Mouse (Mus musculus) hindbrain, embryonic 13.5 days (tissue): ENCODE data around the gene Rpl31. TPM values are rescaled to one million over a fixed set of nuclear protein-coding genes. Genes with fewer than 3 reads are reported as not detected.

Experiments
- ATAC-seq: fragments of 200-750 bp; cut with Nextera tagmentation; 2 replicates; pipeline ENCODE4 v1.8.0; 2017; ENCODE audit warnings: moderate TSS enrichment; ENCODE audit not compliant: low FRiP score
- H3K27ac ChIP-seq: fragments of 300-500 bp; sonication (generic); 2 replicates; pipeline ENCODE4 v1.5.1; 2015; ENCODE audit warnings: inconsistent platforms, mild to moderate bottlenecking, moderate library complexity
- H3K27me3 ChIP-seq: fragments of 300-500 bp; sonication (generic); 2 replicates; pipeline ENCODE4 v1.6.1; 2015; ENCODE audit warnings: mild to moderate bottlenecking, inconsistent platforms
- H3K36me3 ChIP-seq: fragments of 300-500 bp; sonication (generic); 2 replicates; pipeline ENCODE4 v1.6.1; 2015; ENCODE audit warnings: mild to moderate bottlenecking, inconsistent platforms
- H3K4me1 ChIP-seq: fragments of 300-500 bp; sonication (generic); replicated peaks from 2 replicates; pipeline ENCODE4 v1.6.1; 2015; ENCODE audit warnings: inconsistent platforms
- H3K4me2 ChIP-seq: fragments of 300-500 bp; sonication (generic); 2 replicates; pipeline ENCODE4 v1.6.1; 2015; ENCODE audit warnings: inconsistent platforms, mild to moderate bottlenecking, moderate library complexity
- H3K4me3 ChIP-seq: fragments of 300-500 bp; sonication (generic); 2 replicates; pipeline ENCODE4 v1.5.1; 2015; ENCODE audit warnings: mild to moderate bottlenecking, inconsistent platforms
- H3K9ac ChIP-seq: fragments of 300-500 bp; sonication (generic); 2 replicates; pipeline ENCODE4 v1.6.1; 2015; ENCODE audit warnings: mild to moderate bottlenecking, inconsistent platforms
- H3K9me3 ChIP-seq: fragments of 300-500 bp; sonication (generic); 2 replicates; pipeline ENCODE4 v1.6.1; 2016; ENCODE audit warnings: inconsistent platforms
- WGBS: fragments of 180-500 bp; shearing (Covaris S2); methylation state at CpG from one replicate; pipeline ENCODE4 v1.1.7; 2015; 5-methylcytosine and 5-hydroxymethylcytosine counted together
- polyA plus RNA-seq: library from polyadenylated mRNA; unstranded; fragments of >200 nt; fragmentation: Nextera tagmentation; extraction: Ambion mirVana; gene quantifications from 2 replicates; pipeline ENCODE4 v1.2.1, GENCODE M21; 2015

Gene Rpl31
- polyA plus RNA-seq, 1 experiment from 2014 or later: 394 TPM

DNA sequence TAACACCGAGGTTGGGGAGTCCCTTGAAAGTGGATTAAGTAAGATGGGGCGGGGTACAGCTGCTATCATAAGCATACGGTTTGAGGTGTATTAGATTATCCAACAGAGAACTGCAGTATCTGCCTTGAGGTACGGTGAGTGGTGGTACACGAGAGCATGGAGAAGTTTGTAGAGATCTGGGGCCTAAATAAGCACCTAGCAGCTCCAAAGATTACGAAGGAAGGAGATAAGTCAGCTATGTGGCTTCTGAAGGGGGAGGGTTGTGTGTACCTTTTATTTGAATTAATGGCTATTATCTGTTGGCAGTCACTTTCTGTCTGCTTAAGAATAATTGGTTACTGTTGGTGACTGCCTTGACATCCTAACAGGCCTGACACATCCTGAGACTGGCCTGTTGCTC is 2.8 kb downstream of the Rpl31 start:
- ATAC-seq: no peak
- Histone ChIP-seq H3K27me3 (no peaks in the 10 kb centered on the region), H3K9me3 (no peaks in the 10 kb centered on the region), H3K4me2 (no peak overlapping the region), H3K27ac (no peak overlapping the region), H3K4me1 (peaks cover 20% of the 10 kb centered on the region), H3K36me3 (peaks cover 52% of the 10 kb centered on the region), H3K9ac (no peak overlapping the region; the same call in 1 of the 2 replicates), H3K4me3 (no peak overlapping the region)
- WGBS: 92% methylated on average over 6 of the region's 6 CpGs

DNA sequence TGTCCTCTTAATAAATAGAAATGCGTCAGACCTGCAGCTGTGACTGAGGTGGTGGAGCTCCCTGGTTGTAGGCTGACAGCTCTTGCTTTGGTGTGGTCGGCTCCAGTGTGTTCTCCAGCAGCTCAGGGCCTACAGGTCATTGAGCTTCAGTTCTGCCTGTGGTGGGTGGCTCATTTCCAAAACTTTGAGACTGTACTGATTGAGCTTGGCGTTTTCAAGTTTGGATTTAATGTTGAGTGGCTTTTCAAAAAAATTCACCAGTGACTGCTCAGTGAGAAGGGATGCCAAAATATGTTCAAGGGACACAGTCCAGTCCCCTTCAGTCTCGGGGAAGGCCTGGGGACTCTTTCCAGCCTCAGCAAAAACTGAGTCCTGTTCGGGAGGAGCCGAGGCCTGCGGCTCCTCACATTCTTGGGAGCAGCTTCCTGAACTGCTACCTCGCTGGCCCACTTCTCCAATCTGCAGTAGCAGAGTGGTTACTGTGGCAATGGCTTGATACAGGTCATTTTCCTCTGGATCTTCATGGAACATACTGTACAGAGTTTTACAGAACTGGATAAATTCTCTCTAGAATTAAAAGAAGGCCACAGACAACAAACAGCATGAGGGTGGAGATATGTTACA is 4.7 kb downstream of the Rpl31 start:
- no peak overlapping the region for H3K9ac ChIP-seq
- H3K27me3 ChIP-seq: no peaks in the 10 kb centered on the region
- peaks cover 60% of the 10 kb centered on the region for H3K36me3 ChIP-seq
- no peak overlapping the region for H3K27ac ChIP-seq
- no peak for ATAC-seq
- 88% methylated on average over 8 of the region's 8 CpGs for WGBS
- peaks cover 12% of the 10 kb centered on the region for H3K4me1 ChIP-seq
- H3K9me3 ChIP-seq: no peaks in the 10 kb centered on the region
- no peak overlapping the region for H3K4me3 ChIP-seq
- H3K4me2 ChIP-seq: no peak overlapping the region

DNA sequence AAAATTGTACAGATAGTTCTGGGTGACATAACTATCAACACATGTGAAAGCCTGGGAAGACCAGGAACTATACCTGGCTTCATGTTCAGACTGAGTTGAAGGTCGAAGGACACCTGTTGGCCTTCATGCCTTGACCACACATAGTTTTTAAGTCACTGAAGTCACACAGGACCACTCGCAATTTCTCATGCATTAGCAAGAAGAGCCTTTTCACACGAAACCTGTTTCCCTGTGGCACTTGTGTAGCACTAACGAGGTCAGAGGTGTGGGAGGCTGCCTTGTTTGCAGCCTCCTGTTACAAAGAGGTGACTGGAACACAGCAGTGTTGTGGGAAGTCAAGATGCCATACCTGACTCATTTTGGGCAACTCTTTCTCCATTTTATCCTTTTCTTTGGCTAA is 5.7 kb downstream of the Rpl31 start:
- no peaks in the 10 kb centered on the region for H3K9me3 ChIP-seq
- no peak overlapping the region for H3K27ac ChIP-seq
- WGBS: 71% methylated on average over 4 of the region's 4 CpGs
- no peaks in the 10 kb centered on the region for H3K27me3 ChIP-seq
- peaks cover 68% of the 10 kb centered on the region for H3K36me3 ChIP-seq
- peaks cover 12% of the 10 kb centered on the region for H3K4me1 ChIP-seq
- no peak overlapping the region for H3K4me3 ChIP-seq
- no peak overlapping the region for H3K4me2 ChIP-seq
- no peak for ATAC-seq
- H3K9ac ChIP-seq: no peak overlapping the region

DNA sequence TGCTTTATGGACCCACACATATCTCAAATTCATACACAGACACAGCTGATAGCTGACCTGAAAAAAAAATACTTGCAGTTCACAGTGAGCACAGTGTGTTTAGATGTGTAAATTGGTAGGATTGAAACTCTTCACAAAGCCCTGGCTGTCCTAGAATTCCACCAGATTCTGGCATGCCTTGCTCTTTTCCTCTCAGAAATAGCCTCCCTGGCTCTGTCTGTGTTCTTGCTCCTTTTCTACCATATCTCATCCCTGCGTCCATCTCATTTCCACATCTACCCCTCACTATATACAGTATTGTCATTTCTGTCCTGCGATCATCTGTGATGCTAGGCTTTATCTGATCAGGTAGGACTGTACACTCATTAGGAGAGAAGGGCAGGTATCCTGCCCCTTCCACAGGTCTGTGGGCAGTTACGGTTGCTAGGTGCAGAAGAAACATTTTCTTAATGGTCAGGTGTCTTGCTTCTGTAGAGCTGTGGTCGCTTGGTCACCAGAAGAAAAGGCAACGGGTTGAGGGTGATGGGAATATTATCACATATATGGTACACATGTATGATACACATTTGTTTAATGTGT is 6.7 kb downstream of the Rpl31 start:
- no peak overlapping the region for H3K9ac ChIP-seq
- no peak overlapping the region for H3K27ac ChIP-seq
- 88% methylated on average over 5 of the region's 5 CpGs for WGBS
- no peak for ATAC-seq
- H3K4me1 ChIP-seq: peaks cover 4% of the 10 kb centered on the region
- H3K9me3 ChIP-seq: no peaks in the 10 kb centered on the region
- no peak overlapping the region for H3K4me2 ChIP-seq
- H3K36me3 ChIP-seq: peaks cover 68% of the 10 kb centered on the region
- no peaks in the 10 kb centered on the region for H3K27me3 ChIP-seq
- H3K4me3 ChIP-seq: no peak overlapping the region

DNA sequence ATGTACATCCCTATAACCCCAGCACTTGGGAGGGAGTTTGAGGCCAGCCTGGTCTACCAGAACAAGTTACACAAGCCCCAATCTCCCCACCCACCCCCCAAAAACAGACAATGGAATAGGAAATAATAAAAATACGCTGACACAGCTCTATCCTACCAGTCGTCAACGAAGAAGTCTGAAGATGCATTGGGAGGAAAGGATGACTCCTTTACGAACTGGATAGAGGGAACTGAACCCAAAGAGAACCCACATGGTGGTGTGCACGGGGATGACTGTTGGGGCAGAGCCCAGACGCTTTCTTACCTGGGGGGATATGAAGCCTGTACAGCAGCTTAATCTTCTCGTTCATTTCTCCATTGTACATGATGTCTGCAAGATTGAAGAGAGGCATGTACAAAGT is 8.5 kb downstream of the Rpl31 start:
- Histone ChIP-seq H3K4me2 (no peak overlapping the region), H3K9me3 (no peaks in the 10 kb centered on the region), H3K36me3 (peaks cover 52% of the 10 kb centered on the region), H3K4me3 (no peak overlapping the region), H3K4me1 (no peaks in the 10 kb centered on the region), H3K9ac (no peak overlapping the region), H3K27me3 (no peaks in the 10 kb centered on the region), H3K27ac (no peak overlapping the region)
- ATAC-seq: no peak
- WGBS: 86% methylated on average over 7 of the region's 7 CpGs

DNA sequence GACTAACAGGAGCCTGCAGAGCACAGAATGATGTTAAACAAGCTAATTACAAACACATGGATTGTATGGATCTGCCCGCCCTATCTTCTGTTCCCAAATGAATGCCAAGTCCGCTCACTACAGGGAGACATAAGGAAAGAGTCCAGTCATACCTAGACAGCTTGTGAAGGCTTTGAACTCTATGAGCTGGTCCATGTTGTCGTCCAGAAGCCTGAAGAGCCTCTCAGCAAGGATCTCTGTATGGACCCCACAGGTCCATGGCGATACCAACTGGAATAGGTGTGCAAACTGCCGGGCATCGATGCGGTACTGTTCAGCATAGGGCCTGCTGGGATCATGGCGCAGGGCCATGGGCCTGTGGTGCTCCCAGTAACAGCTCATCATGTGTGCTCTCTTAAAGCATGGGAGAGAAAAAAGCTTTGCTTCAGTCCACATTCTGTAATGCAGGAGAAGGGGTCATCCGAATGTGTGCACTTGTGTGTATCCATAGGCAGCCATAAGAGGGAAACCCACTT is 9.1 kb downstream of the Rpl31 start:
- Histone ChIP-seq H3K36me3 (peaks cover 46% of the 10 kb centered on the region), H3K9ac (no peak overlapping the region), H3K27me3 (no peaks in the 10 kb centered on the region), H3K4me3 (no peak overlapping the region), H3K4me1 (no peaks in the 10 kb centered on the region), H3K9me3 (no peaks in the 10 kb centered on the region), H3K4me2 (no peak overlapping the region), H3K27ac (no peak overlapping the region)
- 93% methylated on average over 9 of the region's 9 CpGs for WGBS
- ATAC-seq: no peak

DNA sequence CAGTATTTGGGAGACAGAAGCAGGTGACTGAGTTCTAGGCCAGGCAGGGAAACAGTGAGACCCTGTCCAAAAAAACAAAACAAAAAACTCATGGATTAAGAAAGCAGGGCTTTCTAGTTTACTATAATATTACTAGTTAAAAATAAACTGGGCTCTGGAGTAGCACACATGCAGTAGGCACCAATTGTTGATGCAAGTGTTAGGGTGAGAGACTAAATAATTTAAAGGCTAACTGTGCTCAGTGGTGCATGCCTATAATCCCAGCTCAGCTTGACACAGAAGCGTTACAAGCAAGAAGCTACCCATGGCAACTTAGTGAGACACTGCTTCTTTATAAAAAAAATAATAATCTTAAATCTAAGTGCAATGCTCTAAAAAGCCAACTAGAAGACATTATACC is 10.9 kb downstream of the Rpl31 start:
- Histone ChIP-seq H3K4me1 (no peaks in the 10 kb centered on the region), H3K9me3 (no peaks in the 10 kb centered on the region), H3K27ac (no peak overlapping the region), H3K9ac (no peak overlapping the region), H3K4me2 (no peak overlapping the region), H3K4me3 (no peak overlapping the region), H3K27me3 (no peaks in the 10 kb centered on the region), H3K36me3 (peaks cover 29% of the 10 kb centered on the region)
- ATAC-seq: no peak
- WGBS: 88% methylated on average over 1 of the region's 1 CpGs

DNA sequence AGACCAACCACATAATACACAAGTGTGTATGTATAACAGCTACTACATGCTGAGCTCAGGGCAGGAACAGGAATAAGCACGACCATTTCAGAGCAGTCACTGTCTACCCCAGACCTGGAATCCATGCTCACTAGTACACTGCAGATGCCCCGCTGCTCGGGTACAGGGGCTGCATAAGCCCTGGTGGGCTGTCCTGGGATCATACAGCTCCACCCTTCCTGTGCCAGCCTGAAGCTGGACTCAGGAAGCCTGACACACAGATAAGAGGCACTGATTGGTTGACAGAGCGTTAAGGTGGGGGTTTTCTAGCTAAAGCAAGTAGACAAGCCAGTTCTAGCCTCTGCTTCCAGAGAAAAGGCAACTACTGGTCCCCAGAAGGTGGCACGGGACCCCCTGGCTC is 11.4 kb downstream of the Rpl31 start:
- Histone ChIP-seq H3K9ac (no peak overlapping the region), H3K27ac (no peak overlapping the region), H3K4me3 (no peak overlapping the region), H3K4me1 (no peaks in the 10 kb centered on the region), H3K27me3 (no peaks in the 10 kb centered on the region), H3K4me2 (no peak overlapping the region), H3K9me3 (no peaks in the 10 kb centered on the region), H3K36me3 (peaks cover 26% of the 10 kb centered on the region; the same call in 1 of the 2 replicates)
- WGBS: 81% methylated on average over 5 of the region's 5 CpGs
- ATAC-seq: no peak

DNA sequence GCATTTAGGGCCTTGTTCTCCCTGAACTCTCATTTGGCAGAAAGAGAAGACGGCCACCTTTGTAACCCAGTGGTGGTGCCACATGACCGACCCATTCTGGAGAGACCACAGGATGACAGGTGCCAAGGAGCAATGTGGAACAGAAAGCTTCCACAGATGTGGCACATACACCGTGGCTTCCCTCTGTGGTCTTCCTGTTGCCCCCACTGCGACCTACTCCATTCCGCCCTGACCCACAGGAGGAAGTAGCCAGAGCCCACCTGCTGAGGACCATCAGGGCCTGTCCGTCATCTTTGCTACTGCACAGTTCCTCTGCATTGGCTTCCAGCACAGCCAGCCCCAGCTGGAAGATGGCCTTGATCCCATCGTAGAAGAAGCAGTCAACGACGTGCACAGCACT is 13.4 kb downstream of the Rpl31 start:
- H3K4me2 ChIP-seq: no peak overlapping the region
- no peak overlapping the region for H3K9ac ChIP-seq
- H3K4me1 ChIP-seq: no peaks in the 10 kb centered on the region
- H3K36me3 ChIP-seq: peaks cover 27% of the 10 kb centered on the region
- H3K9me3 ChIP-seq: no peaks in the 10 kb centered on the region
- WGBS: 80% methylated on average over 9 of the region's 9 CpGs
- no peak overlapping the region for H3K27ac ChIP-seq
- H3K4me3 ChIP-seq: no peak overlapping the region
- no peaks in the 10 kb centered on the region for H3K27me3 ChIP-seq
- no peak for ATAC-seq

DNA sequence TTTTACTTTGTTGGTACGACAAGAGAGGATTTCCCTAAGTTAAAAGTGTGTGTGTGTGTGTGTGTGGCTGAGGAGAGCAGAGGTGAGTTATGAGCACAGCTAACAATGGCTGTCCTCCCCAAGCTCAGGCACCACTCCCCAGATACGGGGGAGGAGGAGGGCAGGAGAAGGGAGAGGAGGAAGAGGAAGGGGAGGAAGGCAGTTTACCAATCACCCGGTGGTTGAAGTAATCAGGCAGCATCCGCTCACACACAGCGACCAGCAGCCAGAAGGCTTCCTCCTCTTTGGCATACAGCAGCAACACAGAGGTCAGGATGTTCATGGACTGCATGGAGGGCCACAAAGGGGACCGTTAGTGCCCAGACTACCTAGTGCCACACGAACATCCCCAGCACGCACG is 17.3 kb downstream of the Rpl31 start:
- Histone ChIP-seq H3K4me2 (no peak overlapping the region), H3K9ac (no peak overlapping the region), H3K27me3 (no peaks in the 10 kb centered on the region), H3K9me3 (no peaks in the 10 kb centered on the region), H3K4me3 (no peak overlapping the region), H3K4me1 (no peaks in the 10 kb centered on the region), H3K27ac (no peak overlapping the region), H3K36me3 (peaks cover 12% of the 10 kb centered on the region)
- no peak for ATAC-seq
- 85% methylated on average over 9 of the region's 9 CpGs for WGBS

DNA sequence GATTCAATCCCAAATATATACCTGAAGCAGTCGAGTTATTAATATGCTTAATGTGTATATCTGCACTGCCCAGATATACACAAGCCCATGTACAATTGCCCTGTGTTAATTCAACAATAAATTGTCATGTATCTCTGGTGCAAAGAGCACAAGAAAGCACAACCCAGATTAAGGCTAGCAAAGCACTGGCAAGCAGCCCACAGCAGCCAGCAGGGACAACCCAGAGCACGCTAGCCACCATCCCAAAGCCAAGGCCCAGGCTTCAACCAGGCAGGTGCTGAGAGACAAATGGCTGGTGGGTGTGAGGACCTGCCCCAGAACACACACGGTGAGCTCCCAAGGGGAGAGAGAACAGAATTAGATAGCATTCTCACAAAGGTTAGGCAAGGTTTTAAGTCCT is 18.8 kb downstream of the Rpl31 start:
- 0 out of 2 replicates have a peak, but pooled peaks cover 3% of the 10 kb centered on the region for H3K4me1 ChIP-seq

DNA sequence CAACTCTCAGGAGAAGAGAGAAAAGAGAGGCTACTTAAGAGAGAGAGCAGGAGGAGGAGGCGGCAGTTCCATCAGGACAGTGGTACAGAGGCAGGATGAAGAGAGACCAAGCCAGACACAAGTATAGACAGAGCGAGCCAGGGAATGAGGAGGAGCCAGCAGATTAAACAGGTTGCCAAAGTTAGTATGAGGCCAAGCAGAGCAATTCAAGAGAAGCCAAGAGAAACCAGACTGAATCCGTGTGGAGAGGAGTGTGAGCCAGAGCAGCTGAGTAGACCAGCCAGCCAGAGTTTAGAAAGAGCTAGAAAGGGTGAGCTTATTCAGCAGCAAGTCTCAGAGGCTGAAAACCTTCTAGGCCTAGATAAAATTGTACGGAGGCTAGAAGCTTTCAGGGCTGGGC is 19.9 kb downstream of the Rpl31 start:
- 0 out of 2 replicates have a peak, but pooled peaks cover 3% of the 10 kb centered on the region for H3K4me1 ChIP-seq
- WGBS: 88% methylated on average over 4 of the region's 4 CpGs
- no peak overlapping the region for H3K9ac ChIP-seq
- no peaks in the 10 kb centered on the region for H3K27me3 ChIP-seq
- ATAC-seq: no peak
- H3K27ac ChIP-seq: no peak overlapping the region
- no peak overlapping the region for H3K4me2 ChIP-seq
- H3K36me3 ChIP-seq: peaks cover 8% of the 10 kb centered on the region; the same call in 1 of the 2 replicates
- no peaks in the 10 kb centered on the region for H3K9me3 ChIP-seq
- H3K4me3 ChIP-seq: no peak overlapping the region

More for the DNA sequence above, 18.8 kb downstream of the Rpl31 start:
- Histone ChIP-seq H3K4me2 (no peak overlapping the region), H3K4me3 (no peak overlapping the region), H3K36me3 (peaks cover 8% of the 10 kb centered on the region; the same call in 1 of the 2 replicates), H3K9ac (no peak overlapping the region), H3K27ac (no peak overlapping the region), H3K9me3 (no peaks in the 10 kb centered on the region), H3K27me3 (no peaks in the 10 kb centered on the region)
- ATAC-seq: no peak
- WGBS: 83% methylated on average over 3 of the region's 3 CpGs

DNA sequence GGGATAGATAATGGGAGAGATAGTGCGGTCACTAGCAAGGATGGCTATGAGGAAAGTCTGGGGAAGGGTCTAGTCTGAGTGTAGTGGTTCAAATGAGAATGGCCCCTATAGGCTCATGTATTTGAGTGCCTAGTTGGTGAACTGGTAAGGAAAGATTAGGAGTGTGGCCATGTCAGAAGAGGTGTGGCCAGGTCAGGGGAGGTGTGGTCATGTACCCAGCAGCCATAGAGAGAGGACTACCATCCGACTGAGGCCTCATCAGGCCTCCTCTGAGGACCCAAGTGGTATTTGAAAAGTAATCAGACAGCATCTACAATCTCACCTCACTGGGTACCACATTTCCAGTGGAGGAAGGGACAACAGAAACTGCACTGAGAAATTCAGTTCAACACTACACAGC is 20.5 kb downstream of the Rpl31 start:
- ATAC-seq: no peak
- H3K4me2 ChIP-seq: no peak overlapping the region
- H3K4me3 ChIP-seq: no peak overlapping the region
- no peaks in the 10 kb centered on the region for H3K27me3 ChIP-seq
- H3K4me1 ChIP-seq: 0 out of 2 replicates have a peak, but pooled peaks cover 3% of the 10 kb centered on the region
- no peak overlapping the region for H3K9ac ChIP-seq
- H3K27ac ChIP-seq: no peak overlapping the region
- H3K9me3 ChIP-seq: no peaks in the 10 kb centered on the region
- WGBS: 88% methylated on average over 2 of the region's 2 CpGs
- peaks cover 8% of the 10 kb centered on the region; the same call in 1 of the 2 replicates for H3K36me3 ChIP-seq
